Mouse (Mus musculus) MEL (cell line): ENCODE results near the gene Gpm6b. TPM values are rescaled to one million over a fixed set of nuclear protein-coding genes. Genes with fewer than 3 reads are reported as not detected.

ENCODE experiments used
- DNase-seq: peaks from one replicate; pipeline ENCODE4 v3.0.0; 2011; ENCODE audit warnings: low read depth, low spot score
- H3K27ac ChIP-seq: 2 replicates; pipeline ENCODE4 v1.5.1; 2012; ENCODE audit warnings: low read depth, mild to moderate bottlenecking, control low read depth, low read length, moderate library complexity; ENCODE audit not compliant: control insufficient read depth
- H3K27me3 ChIP-seq, 2 experiments: fragments of 150-350 bp in 1 of 2; sonication (generic) in 1 of 2; 2 replicates each; pipeline ENCODE4 v1.6.1; 2012; ENCODE audit warnings: low read length in 2 of 2, mild to moderate bottlenecking in 2 of 2, improper control_type of control experiment in 1 of 2, moderate library complexity in 1 of 2; ENCODE audit not compliant: insufficient read depth in 2 of 2, control insufficient read depth in 1 of 2
- H3K36me3 ChIP-seq, 2 experiments: 2 replicates each; pipeline ENCODE4 v1.6.1; 2012 to 2014; ENCODE audit warnings: low read length in 2 of 2, improper control_type of control experiment in 1 of 2, inconsistent platforms in 1 of 2, mild to moderate bottlenecking in 1 of 2; ENCODE audit not compliant: insufficient read depth in 2 of 2, control insufficient read depth in 1 of 2
- H3K4me1 ChIP-seq, 2 experiments: fragments of 150-350 bp in 1 of 2; sonication (generic) in 1 of 2; 2 replicates each; pipeline ENCODE4 v1.6.1; 2012; ENCODE audit warnings: low read length in 2 of 2, improper control_type of control experiment in 1 of 2, mild to moderate bottlenecking in 1 of 2; ENCODE audit not compliant: insufficient read depth in 2 of 2, control insufficient read depth in 1 of 2
- H3K4me3 ChIP-seq, 2 experiments: fragments of 150-350 bp in 1 of 2; sonication (generic) in 1 of 2; 2 replicates each; pipeline ENCODE4 v1.5.1; 2012; ENCODE audit warnings: low read depth in 2 of 2, low read length in 2 of 2, mild to moderate bottlenecking in 2 of 2, moderate library complexity in 2 of 2, control low read depth in 1 of 2, improper control_type of control experiment in 1 of 2; ENCODE audit not compliant: control insufficient read depth in 1 of 2, insufficient read depth in 1 of 2
- H3K79me2 ChIP-seq: 2 replicates; pipeline ENCODE4 v1.6.1; 2012; ENCODE audit warnings: mild to moderate bottlenecking, low read length, moderate library complexity; ENCODE audit not compliant: control insufficient read depth, poor library complexity, insufficient read depth
- H3K9ac ChIP-seq: 2 replicates; pipeline ENCODE4 v1.6.1; 2012; ENCODE audit warnings: low read depth, mild to moderate bottlenecking, control low read depth, low read length, moderate library complexity; ENCODE audit not compliant: control insufficient read depth, poor library complexity, severe bottlenecking
- H3K9me3 ChIP-seq: fragments of 150-350 bp; sonication (generic); replicated peaks from 2 replicates; pipeline ENCODE4 v1.6.1; 2012; ENCODE audit warnings: mild to moderate bottlenecking, low read length, improper control_type of control experiment, moderate library complexity; ENCODE audit not compliant: insufficient read depth
- BHLHE40 ChIP-seq: IDR thresholded peaks from 2 replicates; pipeline ENCODE4 v1.6.1; 2012; ENCODE audit warnings: low read depth, mild to moderate bottlenecking, inconsistent platforms, low read length, improper control_type of control experiment, borderline replicate concordance
- CHD2 ChIP-seq: IDR thresholded peaks from 2 replicates; pipeline ENCODE4 v1.6.1; 2011; ENCODE audit warnings: low read length, improper control_type of control experiment
- E2F4 ChIP-seq: IDR thresholded peaks from 2 replicates; pipeline ENCODE4 v1.6.1; 2011; ENCODE audit warnings: low read depth, low read length, improper control_type of control experiment, borderline replicate concordance
- GABPA ChIP-seq: IDR thresholded peaks from 2 replicates; pipeline ENCODE4 v1.6.1; 2012; ENCODE audit warnings: low read depth, mild to moderate bottlenecking, inconsistent platforms, low read length, improper control_type of control experiment, moderate library complexity
- KAT2A ChIP-seq: conservative IDR thresholded peaks from 2 replicates; pipeline ENCODE4 v1.6.1; 2012; ENCODE audit warnings: low read depth, low read length, improper control_type of control experiment, inconsistent platforms
- MAFK ChIP-seq: IDR thresholded peaks from 2 replicates; pipeline ENCODE4 v1.6.1; 2011; ENCODE audit warnings: low read depth, mild to moderate bottlenecking, low read length, improper control_type of control experiment, borderline replicate concordance
- MAX ChIP-seq: IDR thresholded peaks from 2 replicates; pipeline ENCODE4 v1.6.1; 2011; ENCODE audit warnings: low read length, improper control_type of control experiment
- NELFE ChIP-seq: IDR thresholded peaks from 2 replicates; pipeline ENCODE4 v1.6.1; 2011; ENCODE audit warnings: low read depth, low read length, improper control_type of control experiment
- POLR2A ChIP-seq, 2 experiments: IDR thresholded peaks; 2 replicates each; pipeline ENCODE4 v1.6.1; 2011 to 2012; ENCODE audit warnings: low read length in 2 of 2, mild to moderate bottlenecking in 2 of 2, control low read depth in 1 of 2, improper control_type of control experiment in 1 of 2, low read depth in 1 of 2, moderate library complexity in 1 of 2; ENCODE audit not compliant: control insufficient read depth in 1 of 2, insufficient read depth in 1 of 2, poor library complexity in 1 of 2
- POLR2AphosphoS5 ChIP-seq: IDR thresholded peaks from 2 replicates; pipeline ENCODE4 v1.6.1; 2012; ENCODE audit warnings: low read depth, borderline replicate concordance, mild to moderate bottlenecking, inconsistent platforms, low read length, moderate library complexity, mixed read lengths
- RAD21 ChIP-seq: IDR thresholded peaks from 2 replicates; pipeline ENCODE4 v1.6.1; 2011; ENCODE audit warnings: mild to moderate bottlenecking, low read depth, low read length, improper control_type of control experiment
- RCOR1 ChIP-seq: IDR thresholded peaks from 2 replicates; pipeline ENCODE4 v1.6.1; 2012; ENCODE audit warnings: low read depth, mild to moderate bottlenecking, inconsistent platforms, low read length, improper control_type of control experiment
- TAL1 ChIP-seq: IDR thresholded peaks from 2 replicates; pipeline ENCODE4 v1.6.1; 2012; ENCODE audit warnings: mild to moderate bottlenecking, inconsistent platforms, low read length, moderate library complexity, mixed read lengths
- TBP ChIP-seq: IDR thresholded peaks from 2 replicates; pipeline ENCODE4 v1.8.0; 2011; ENCODE audit warnings: low read depth, low read length, improper control_type of control experiment
- TCF12 ChIP-seq: IDR thresholded peaks from 2 replicates; pipeline ENCODE4 v1.6.1; 2014; ENCODE audit warnings: low read depth, mild to moderate bottlenecking, inconsistent platforms, low read length, improper control_type of control experiment, moderate library complexity
- USF1 ChIP-seq: IDR thresholded peaks from 2 replicates; pipeline ENCODE4 v1.6.1; 2014; ENCODE audit warnings: low read depth, mild to moderate bottlenecking, inconsistent platforms, low read length, improper control_type of control experiment, moderate library complexity
- ZC3H11A ChIP-seq: IDR thresholded peaks from 2 replicates; pipeline ENCODE4 v1.6.1; 2012; ENCODE audit warnings: low read depth, mild to moderate bottlenecking, inconsistent platforms, low read length, improper control_type of control experiment
- ZKSCAN1 ChIP-seq: IDR thresholded peaks from 2 replicates; pipeline ENCODE4 v1.6.1; 2012; ENCODE audit warnings: low read depth, mild to moderate bottlenecking, inconsistent platforms, low read length, improper control_type of control experiment, moderate library complexity
- polyA plus RNA-seq, 2 experiments: library from polyadenylated mRNA; stranded (reverse) in 1 of 2; unstranded in 1 of 2; fragments of >175 nt in 1 of 2; fragments of >200 nt in 1 of 2; gene quantifications; 2 replicates each; pipeline versions ENCODE4 v1.2.1 to v1.2.4; 2012; ENCODE audit warnings: low replicate concordance in 2 of 2, low read depth in 1 of 2; ENCODE audit not compliant: insufficient read length in 2 of 2, insufficient read depth in 1 of 2, missing spikeins in 1 of 2
- total RNA-seq: library from RNA; depleted of rRNA; stranded (reverse); fragments of 300-350 nt; gene quantifications from 2 replicates; pipeline ENCODE4 v1.2.3, GENCODE M21; 2012

Gene Gpm6b
- total and polyA plus RNA-seq, 3 experiments, result 4.9 to 13.2 TPM; not detected in 1

DNA sequence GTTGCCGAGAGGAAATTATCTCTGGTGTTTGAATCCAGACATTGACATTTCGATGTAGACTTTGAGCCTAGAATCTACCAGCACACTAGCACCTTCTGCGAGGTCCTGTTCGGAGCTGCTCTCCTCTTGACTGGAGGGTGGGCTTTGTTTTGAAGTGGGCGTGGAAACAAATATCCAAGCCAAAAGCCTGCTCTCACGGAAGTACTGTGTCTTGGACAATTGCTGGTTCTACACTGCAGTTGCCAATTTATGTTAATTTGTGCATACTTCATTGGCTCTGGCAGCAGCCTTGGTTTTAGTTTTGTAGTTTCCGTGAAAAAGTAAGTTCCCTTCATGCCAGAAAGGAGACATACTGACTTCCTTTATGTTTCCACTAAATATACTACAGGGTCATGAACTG lies 2.0 kb downstream of the Gpm6b start (continued):
- no peak for TF ChIP-seq RCOR1
- no peak for TF ChIP-seq MAX

DNA sequence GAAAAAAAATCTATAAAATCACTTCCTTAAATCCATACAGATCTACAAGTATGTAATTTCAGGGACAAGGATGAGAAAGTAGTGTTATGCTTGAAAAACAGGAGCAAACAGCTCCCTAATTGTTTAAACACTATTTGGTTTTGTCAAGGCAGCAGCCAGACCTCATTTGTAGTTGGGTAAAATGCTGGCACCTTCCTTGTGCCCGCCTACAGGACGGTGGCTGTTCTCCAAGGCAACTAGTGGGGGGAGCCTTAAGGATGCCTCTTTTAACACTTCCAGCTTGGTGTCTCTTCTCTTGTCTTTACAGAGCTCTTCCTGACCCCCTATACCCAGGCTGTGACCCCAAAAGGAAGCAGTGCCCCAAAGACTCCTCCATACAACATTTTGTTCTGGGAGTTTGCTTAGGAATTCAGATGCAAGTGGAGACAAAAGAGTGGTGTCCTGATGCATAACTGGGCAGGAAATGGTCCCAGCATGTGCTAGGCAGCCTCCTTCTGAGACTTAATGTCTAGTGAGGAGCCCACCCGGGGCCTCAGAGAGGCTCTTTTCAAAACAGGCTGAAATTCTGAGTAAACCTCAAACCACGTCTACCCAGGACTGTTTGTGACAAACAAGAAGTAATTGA lies 4.7 kb downstream of the Gpm6b start:
- H3K27ac ChIP-seq, result no peak overlapping the region
- H3K4me3 ChIP-seq, result no peak overlapping the region
- TF ChIP-seq TCF12 (no peak), E2F4 (no peak), POLR2A (IDR thresholded peaks at IDR 0.05; ENCODE audit: control insufficient read depth in 1 of 2, insufficient read depth in 1 of 2, low read depth in 1 of 2, low read length in 2 of 2, poor library complexity in 1 of 2) (no peak), GABPA (no peak), CHD2 (no peak), TBP (no peak), ZC3H11A (no peak), MAX (no peak), NELFE (no peak), TAL1 (no peak), KAT2A (no peak), MAFK (no peak), BHLHE40 (no peak)
- H3K36me3 ChIP-seq, result no peaks in the 10 kb centered on the region
- H3K27me3 ChIP-seq, result no peaks in the 10 kb centered on the region
- no peaks in the 10 kb centered on the region for H3K9me3 ChIP-seq
- H3K79me2 ChIP-seq, result no peaks in the 10 kb centered on the region
- no peak for DNase-seq
- no peaks in the 10 kb centered on the region for H3K4me1 ChIP-seq
- H3K9ac ChIP-seq, result no peak overlapping the region

DNA sequence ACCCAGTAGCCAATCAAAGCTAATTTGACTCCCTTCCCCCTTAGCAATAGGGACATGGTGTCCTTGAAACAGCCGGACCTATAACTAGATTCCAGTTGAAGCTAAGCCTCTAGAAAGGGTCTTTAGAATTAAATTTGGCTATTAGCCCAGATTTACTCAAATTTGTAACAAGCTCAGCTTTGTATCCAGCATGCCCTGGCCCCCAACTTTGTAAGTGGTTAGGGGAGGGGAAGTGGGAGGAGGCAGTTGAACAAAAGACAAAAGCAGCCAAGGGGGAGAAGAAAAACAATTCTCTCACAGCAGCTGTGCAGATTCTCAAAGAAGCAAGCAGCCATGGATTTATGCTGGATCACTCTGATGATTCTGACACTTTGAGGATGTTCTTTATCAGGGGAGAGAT lies 32.8 kb downstream of the Gpm6b start:
- H3K79me2 ChIP-seq, result no peaks in the 10 kb centered on the region
- DNase-seq, result no peak
- H3K4me3 ChIP-seq, result no peak overlapping the region
- TF ChIP-seq E2F4 (no peak), POLR2AphosphoS5 (no peak), USF1 (no peak), RAD21 (no peak), ZKSCAN1 (no peak), TAL1 (no peak)
- H3K4me1 ChIP-seq, result no peaks in the 10 kb centered on the region
- no peaks in the 10 kb centered on the region for H3K9me3 ChIP-seq
- H3K27ac ChIP-seq, result no peak overlapping the region
- no peaks in the 10 kb centered on the region; a peak in 1 of 4 replicates for H3K27me3 ChIP-seq
- H3K9ac ChIP-seq, result no peak overlapping the region
- H3K36me3 ChIP-seq, result no peaks in the 10 kb centered on the region
